ENCODE assay signal across 8 mouse cellular contexts in genomic region chr4:140699441-140700127, GRCm38 (mm10). TPM values are rescaled to one million over a fixed set of nuclear protein-coding genes. Genes with fewer than 3 reads are reported as not detected.
DNase-seq lines count a peak whose midpoint lies in the region; ATAC-seq and TF ChIP-seq lines count a peak whose summit lies in the region.

No protein-coding gene starts in this region.

- no peak overlapping the region for H3K27ac ChIP-seq in forebrain, embryonic 12.5 days
- H3K27ac ChIP-seq in neural tube, embryonic 13.5 days (replicated peaks), result no peak overlapping the region

- peaks cover 62% of the 10 kb centered on the region for H3K4me1 ChIP-seq in G1E (ENCODE audit: insufficient read depth, low read depth, low read length)
- H3K4me1 ChIP-seq in forebrain, embryonic 12.5 days, result peaks cover 35% of the 10 kb centered on the region
- peaks cover 40% of the 10 kb centered on the region for H3K4me1 ChIP-seq in neural tube, embryonic 13.5 days (replicated peaks)

- H3K36me3 ChIP-seq in G1E (replicated peaks), result peaks cover 18% of the 10 kb centered on the region
- H3K36me3 ChIP-seq in forebrain, embryonic 12.5 days (replicated peaks), result peaks cover 6% of the 10 kb centered on the region; the same call in 1 of the 2 replicates
- 0 out of 2 replicates have a peak, but pooled peaks cover 3% of the 10 kb centered on the region for H3K36me3 ChIP-seq in neural tube, embryonic 13.5 days

- H3K9ac ChIP-seq in forebrain, embryonic 12.5 days, result no peak overlapping the region
- peak overlapping the region; percentile 60 for H3K9ac ChIP-seq in neural tube, embryonic 13.5 days

- DNase-seq in G1E (ENCODE audit: low spot score), result peak; percentile 87
- peak; percentile 76 for DNase-seq in c-Kit-positive CD71-negative TER-119-negative erythroid progenitor cells, embryonic 14.5 days (ENCODE audit: low read depth)
- DNase-seq in heart, postnatal 10 days, result peak; percentile 71 to 78
- peak; percentile 66 to 78 for DNase-seq in kidney, postnatal 4 days
- DNase-seq in lung, adult 18-20 months, result peak; percentile 85 to 90
- DNase-seq in thymus, postnatal 10 days (ENCODE audit: low spot score in 2 of 2), result peak; percentile 42 to 54

- WGBS in forebrain, embryonic 12.5 days, result 7% methylated on average over 29 of the region's 29 CpGs
- 8% methylated on average over 29 of the region's 29 CpGs for WGBS in neural tube, embryonic 13.5 days

- no peaks in the 10 kb centered on the region for H3K9me3 ChIP-seq in G1E (replicated peaks)
- no peaks in the 10 kb centered on the region for H3K9me3 ChIP-seq in forebrain, embryonic 12.5 days
- no peaks in the 10 kb centered on the region for H3K9me3 ChIP-seq in neural tube, embryonic 13.5 days

- no peaks in the 10 kb centered on the region for H3K27me3 ChIP-seq in G1E (ENCODE audit: insufficient read depth, low read length)
- peaks cover 31% of the 10 kb centered on the region for H3K27me3 ChIP-seq in forebrain, embryonic 12.5 days
- H3K27me3 ChIP-seq in neural tube, embryonic 13.5 days, result peaks cover 29% of the 10 kb centered on the region

- H3K4me2 ChIP-seq in forebrain, embryonic 12.5 days, result peak overlapping the region; percentile 85
- H3K4me2 ChIP-seq in neural tube, embryonic 13.5 days, result peak overlapping the region; percentile 92

- no peak for TF ChIP-seq CTCF in G1E (IDR thresholded peaks at IDR 0.05; ENCODE audit: low read depth, low read length)

- H3K4me3 ChIP-seq in G1E (ENCODE audit: low read depth, low read length), result peak overlapping the region; percentile 79
- peak overlapping the region; percentile 26 for H3K4me3 ChIP-seq in forebrain, embryonic 12.5 days (replicated peaks)
- peak overlapping the region; percentile 96 for H3K4me3 ChIP-seq in neural tube, embryonic 13.5 days

- peak; percentile 74 for ATAC-seq in G1E (ENCODE audit: extremely low read depth, insufficient number of reproducible peaks, low FRiP score, poor library complexity, severe bottlenecking)
- ATAC-seq in forebrain, embryonic 12.5 days (ENCODE audit: low FRiP score), result no peak
- no peak for ATAC-seq in neural tube, embryonic 13.5 days (ENCODE audit: low read depth)

- intact Hi-C loops in heart, postnatal 10 days (cut with DNase I), result loop anchor here (2.0 kb wide), 1 partner anchor 15 kb away; no protein-coding TSS in a partner anchor

RNA-seq across cellular contexts. Expression of gene Rcc2, which starts 0.8 kb away (rescaled TPM):
- 205 and 239 TPM in 2 replicates for total RNA-seq in G1E (2014; fragmentation: Nextera tagmentation)
- 106 and 117 TPM in 2 replicates for total RNA-seq in G1E (2017)
- 443 and 525 TPM in 2 replicates for polyA plus RNA-seq in G1E (2012)
- polyA plus RNA-seq in forebrain, embryonic 12.5 days (2016; fragmentation: Nextera tagmentation; extraction: Ambion mirVana), result 45.9 and 81.3 TPM in 2 replicates
- 10 to 100 TPM; 31.8 to 36.0 TPM for total RNA-seq in heart, postnatal 10 days (2021)
- polyA plus RNA-seq in neural tube, embryonic 13.5 days (2015; fragmentation: Nextera tagmentation; extraction: Ambion mirVana), result 23.4 and 30.7 TPM in 2 replicates

RNA-seq across cellular contexts. Expression of gene Arhgef10l, which starts 33.8 kb away (rescaled TPM):
- total RNA-seq in G1E (2014; fragmentation: Nextera tagmentation), result 19.4 and 25.0 TPM in 2 replicates
- total RNA-seq in G1E (2017), result 24.7 and 27.4 TPM in 2 replicates
- polyA plus RNA-seq in G1E (2012), result 32.6 and 43.4 TPM in 2 replicates
- polyA plus RNA-seq in forebrain, embryonic 12.5 days (2016; fragmentation: Nextera tagmentation; extraction: Ambion mirVana), result 26.1 and 31.1 TPM in 2 replicates
- 10 to 100 TPM; 55.4 to 68.4 TPM for total RNA-seq in heart, postnatal 10 days (2021)
- polyA plus RNA-seq in neural tube, embryonic 13.5 days (2015; fragmentation: Nextera tagmentation; extraction: Ambion mirVana), result 28.6 and 28.8 TPM in 2 replicates

RNA-seq across cellular contexts. Expression of gene Padi6, which starts 42.9 kb away (rescaled TPM):
- not detected in 2 replicates for total RNA-seq in G1E (2014; fragmentation: Nextera tagmentation)
- total RNA-seq in G1E (2017), result not detected in 2 replicates
- not detected in 2 replicates for polyA plus RNA-seq in G1E (2012)
- not detected in 2 replicates for polyA plus RNA-seq in forebrain, embryonic 12.5 days (2016; fragmentation: Nextera tagmentation; extraction: Ambion mirVana)
- not detected for total RNA-seq in heart, postnatal 10 days (2021)
- not detected in 2 replicates for polyA plus RNA-seq in neural tube, embryonic 13.5 days (2015; fragmentation: Nextera tagmentation; extraction: Ambion mirVana)

Comparison
In these comparisons a context has a peak if more than half of its experiments do, and no peak if none do; other contexts are left out.
1. H3K4me3 ChIP-seq: peak in every context shown above with its lines; median percentile 96 in neural tube, embryonic 13.5 days; 79 in G1E; 26 in forebrain, embryonic 12.5 days.